Mouse (Mus musculus) E14TG2a.4 (cell line): Measurements from ENCODE around the gene Tmem191c.

Source experiments
- H3K27me3 ChIP-seq: 2 replicates; pipeline ENCODE4 v1.6.1; 2014; ENCODE audit warnings: low read length, control low read depth; ENCODE audit not compliant: insufficient read depth
- H3K36me3 ChIP-seq: 2 replicates; pipeline ENCODE4 v1.6.1; 2014; ENCODE audit warnings: low read length, control low read depth; ENCODE audit not compliant: insufficient read depth
- H3K4me1 ChIP-seq: replicated peaks from 2 replicates; pipeline ENCODE4 v1.6.1; 2014; ENCODE audit warnings: low read depth, low read length, control low read depth
- H3K4me3 ChIP-seq: replicated peaks from 2 replicates; pipeline ENCODE4 v1.5.1; 2014; ENCODE audit warnings: mild to moderate bottlenecking, low read length
- H3K9me3 ChIP-seq: 2 replicates; pipeline ENCODE4 v1.6.1; 2014; ENCODE audit warnings: low read length, control low read depth
- CTCF ChIP-seq: conservative IDR thresholded peaks from 2 replicates; pipeline ENCODE4 v1.5.1; 2014; ENCODE audit warnings: low read length
- NANOG ChIP-seq: IDR thresholded peaks from 2 replicates; pipeline ENCODE4 v1.6.1; 2014; ENCODE audit warnings: borderline replicate concordance, low read length, mixed read lengths
- POU5F1 ChIP-seq: IDR thresholded peaks from 2 replicates; pipeline ENCODE4 v1.6.1; 2014; ENCODE audit warnings: low read length, borderline replicate concordance

Gene Tmem191c

GRCm38 (mm10) chr16:17329848-17330570 is 54.1 kb downstream of the Tmem191c start:
- no peaks in the 10 kb centered on the region for H3K27me3 ChIP-seq
- H3K9me3 ChIP-seq: no peaks in the 10 kb centered on the region
- no peak overlapping the region for H3K4me3 ChIP-seq
- TF ChIP-seq CTCF: no peak
- TF ChIP-seq NANOG: no peak
- TF ChIP-seq POU5F1: no peak
- no peaks in the 10 kb centered on the region for H3K4me1 ChIP-seq
- H3K36me3 ChIP-seq: peaks cover 16% of the 10 kb centered on the region

- H3K36me3 ChIP-seq: peaks cover 6% of the 10 kb centered on the region
- no peaks in the 10 kb centered on the region for H3K4me1 ChIP-seq
- no peaks in the 10 kb centered on the region for H3K27me3 ChIP-seq
- no peak within 1 kb of the TSS for H3K4me3 ChIP-seq
- TF ChIP-seq POU5F1 (no peak), NANOG (no peak), CTCF (no peak)
- no peaks in the 10 kb centered on the region for H3K9me3 ChIP-seq
Measured at GRCm38 (mm10) chr16:17331116-17331515, 55.2 kb downstream of the Tmem191c start, which contains the start of gene Serpind1. Gene Serpind1 (plus strand): TSS chr16:17331371.

- no peaks in the 10 kb centered on the region for H3K4me1 ChIP-seq
- no peaks in the 10 kb centered on the region for H3K27me3 ChIP-seq
- H3K9me3 ChIP-seq: no peaks in the 10 kb centered on the region
- H3K4me3 ChIP-seq: no peak overlapping the region
- TF ChIP-seq POU5F1: no peak
- H3K36me3 ChIP-seq: peaks cover 7% of the 10 kb centered on the region; the same call in 1 of the 2 replicates
Measured at GRCm38 (mm10) chr16:17331855-17332254, 56.0 kb downstream of the Tmem191c start.
